Mouse (Mus musculus) ES-E14 (cell line): ENCODE measurements around the gene Prg2. TPM values are rescaled to one million over a fixed set of nuclear protein-coding genes. Genes with fewer than 3 reads are reported as not detected.

Experiments
- DNase-seq: peaks from one replicate; pipeline ENCODE4 v3.0.0-alpha.2; 2013; ENCODE audit warnings: low read depth, low spot score
- H3K27ac ChIP-seq: 2 replicates; pipeline ENCODE4 v1.5.1; 2012; ENCODE audit warnings: low read depth, mild to moderate bottlenecking, low read length, moderate library complexity, mixed read lengths; ENCODE audit not compliant: poor library complexity, insufficient read depth, severe bottlenecking
- H3K36me3 ChIP-seq: 2 replicates; pipeline ENCODE4 v1.6.1; 2012; ENCODE audit warnings: mild to moderate bottlenecking, low read length, moderate library complexity, mixed read lengths; ENCODE audit not compliant: control insufficient read depth, poor library complexity, insufficient read depth, severe bottlenecking
- H3K4me1 ChIP-seq, 2 experiments: fragments of 150-350 bp in 1 of 2; sonication (generic) in 1 of 2; 2 replicates each; pipeline ENCODE4 v1.6.1; 2012; ENCODE audit warnings: low read length in 2 of 2, mild to moderate bottlenecking in 1 of 2, mixed read lengths in 1 of 2; ENCODE audit not compliant: control insufficient read depth in 2 of 2, insufficient read depth in 2 of 2, poor library complexity in 1 of 2
- H3K4me3 ChIP-seq, 2 experiments: fragments of 150-350 bp in 1 of 2; sonication (generic) in 1 of 2; 2 replicates each; pipeline ENCODE4 v1.5.1; 2012; ENCODE audit warnings: low read length in 2 of 2, low read depth in 1 of 2, mild to moderate bottlenecking in 1 of 2, mixed read lengths in 1 of 2; ENCODE audit not compliant: insufficient read depth in 1 of 2, poor library complexity in 1 of 2, severe bottlenecking in 1 of 2
- H3K9ac ChIP-seq: 2 replicates; pipeline ENCODE4 v1.6.1; 2012; ENCODE audit warnings: low read depth, mild to moderate bottlenecking, low read length, mixed read lengths; ENCODE audit not compliant: poor library complexity, insufficient read depth, severe bottlenecking
- H3K9me3 ChIP-seq: fragments of 150-350 bp; sonication (generic); 2 replicates; pipeline ENCODE4 v1.6.1; 2012; ENCODE audit warnings: low read depth, mild to moderate bottlenecking, low read length; ENCODE audit not compliant: control insufficient read depth, insufficient read depth
- CHD2 ChIP-seq: IDR thresholded peaks from 2 replicates; pipeline ENCODE4 v1.6.1; 2014; ENCODE audit warnings: mild to moderate bottlenecking, low read depth, low read length, inconsistent platforms
- HCFC1 ChIP-seq: IDR thresholded peaks from 2 replicates; pipeline ENCODE4 v1.6.1; 2012; ENCODE audit warnings: low read length, inconsistent platforms, borderline replicate concordance; ENCODE audit not compliant: insufficient read depth
- MAFK ChIP-seq: IDR thresholded peaks from 2 replicates; pipeline ENCODE4 v1.6.1; 2014; ENCODE audit warnings: mild to moderate bottlenecking, low read depth, low read length, inconsistent platforms; ENCODE audit not compliant: insufficient read depth
- ZC3H11A ChIP-seq: IDR thresholded peaks from 2 replicates; pipeline ENCODE4 v1.6.1; 2012; ENCODE audit warnings: low read depth, mild to moderate bottlenecking, inconsistent platforms, low read length, borderline replicate concordance
- ZNF384 ChIP-seq: IDR thresholded peaks from 2 replicates; pipeline ENCODE4 v1.6.1; 2012; ENCODE audit warnings: low read depth, low read length, inconsistent platforms
- in situ Hi-C, 2 experiments: fragments of 600-800 bp; cut with MboI; formaldehyde crosslinking; loops; one replicate each; pipeline ENCODE4 v1.15.1; 2025; ENCODE audit warnings: low sequenced_read_pairs in 2 of 2, inconsistent platforms in 1 of 2; ENCODE audit not compliant: unreplicated experiment in 2 of 2
- total RNA-seq: library from RNA; depleted of rRNA; stranded (reverse); fragments of 300-350 nt; gene quantifications from 2 replicates; pipeline ENCODE4 v1.2.3, GENCODE M21; 2012

The Prg2 gene
- total RNA-seq, 1 experiment: not detected

GRCm38 (mm10) chr2:84996376-84996775 lies 16.1 kb downstream of the Prg2 start:
- no peak for DNase-seq
- Histone ChIP-seq H3K4me1 (peaks cover 2% of the 10 kb centered on the region in 2 experiments; a peak in 1 of 4 replicates), H3K27ac (no peak overlapping the region), H3K36me3 (no peaks in the 10 kb centered on the region), H3K9me3 (no peaks in the 10 kb centered on the region), H3K9ac (no peak overlapping the region), H3K4me3 (no peak overlapping the region)
- no peak for TF ChIP-seq ZC3H11A
- TF ChIP-seq ZNF384: no peak
- no peak for TF ChIP-seq CHD2
- TF ChIP-seq MAFK: no peak
- in situ Hi-C loops: no loop called here

- DNase-seq: no peak
- TF ChIP-seq CHD2 (no peak), ZNF384 (no peak), MAFK (no peak), ZC3H11A (no peak)
- H3K36me3 ChIP-seq: no peaks in the 10 kb centered on the region
- no peak overlapping the region for H3K9ac ChIP-seq
- in situ Hi-C loops: no loop called here
- no peak overlapping the region for H3K4me3 ChIP-seq
- H3K4me1 ChIP-seq: peaks cover 2% of the 10 kb centered on the region in 2 experiments; a peak in 2 of 4 replicates
- no peak overlapping the region for H3K27ac ChIP-seq
- H3K9me3 ChIP-seq: no peaks in the 10 kb centered on the region
Observed at GRCm38 (mm10) chr2:84999486-85000181, 19.4 kb downstream of the Prg2 start.

GRCm38 (mm10) chr2:85001497-85001896 lies 21.2 kb downstream of the Prg2 start:
- no peaks in the 10 kb centered on the region for H3K9me3 ChIP-seq
- no peaks in the 10 kb centered on the region for H3K36me3 ChIP-seq
- H3K4me3 ChIP-seq: no peak overlapping the region
- no peak for DNase-seq
- H3K27ac ChIP-seq: no peak overlapping the region
- in situ Hi-C loops: no loop called here
- H3K4me1 ChIP-seq: no peaks in the 10 kb centered on the region; a peak in 1 of 4 replicates
- H3K9ac ChIP-seq: no peak overlapping the region
- no peak for TF ChIP-seq HCFC1
- no peak for TF ChIP-seq CHD2
- TF ChIP-seq ZNF384: no peak
- TF ChIP-seq ZC3H11A: no peak
- TF ChIP-seq MAFK: no peak

- in situ Hi-C loops: no loop called here
- no peak overlapping the region for H3K27ac ChIP-seq
- TF ChIP-seq ZNF384: no peak
- peak; percentile 69 for TF ChIP-seq MAFK
Observed at GRCm38 (mm10) chr2:85002575-85002974, 22.3 kb downstream of the Prg2 start.

GRCm38 (mm10) chr2:85004341-85004740 lies 24.1 kb downstream of the Prg2 start:
- H3K4me1 ChIP-seq: no peaks in the 10 kb centered on the region; a peak in 1 of 4 replicates
- no peak for TF ChIP-seq MAFK
- TF ChIP-seq HCFC1: no peak
- no peak for TF ChIP-seq ZC3H11A
- no peak for DNase-seq
- H3K4me3 ChIP-seq: no peak overlapping the region
- H3K36me3 ChIP-seq: no peaks in the 10 kb centered on the region
- in situ Hi-C loops: no loop called here
- H3K27ac ChIP-seq: no peak overlapping the region
- H3K9ac ChIP-seq: no peak overlapping the region
- H3K9me3 ChIP-seq: no peaks in the 10 kb centered on the region

More at GRCm38 (mm10) chr2:85002575-85002974, 22.3 kb downstream of the Prg2 start:
- no peaks in the 10 kb centered on the region for H3K9me3 ChIP-seq
- H3K4me3 ChIP-seq: no peak overlapping the region
- no peaks in the 10 kb centered on the region; a peak in 1 of 4 replicates for H3K4me1 ChIP-seq
- no peaks in the 10 kb centered on the region for H3K36me3 ChIP-seq
- peak; percentile 11 for DNase-seq
- no peak overlapping the region for H3K9ac ChIP-seq
